Comparison of ENCODE assay signal across 25 mouse cellular contexts in the genomic region with DNA sequence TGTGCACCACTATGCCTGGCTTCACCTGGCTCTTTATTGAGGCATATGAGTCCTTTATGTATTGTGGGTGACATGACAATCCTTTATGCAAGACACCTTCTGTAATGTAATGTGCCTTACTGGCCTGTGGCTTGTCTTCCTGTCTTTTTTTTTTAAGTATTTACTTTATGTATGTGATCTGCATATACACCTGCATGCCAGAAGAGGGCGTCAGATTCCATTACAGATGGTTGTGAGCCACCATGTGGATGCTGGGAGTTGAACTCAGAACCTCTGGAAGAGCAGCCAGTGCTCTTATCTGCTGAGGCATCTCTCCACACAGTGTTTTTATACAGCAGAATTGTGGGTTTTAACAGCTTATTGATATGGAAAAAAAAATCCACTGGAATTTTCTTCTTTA. TPM values are rescaled to one million over a fixed set of nuclear protein-coding genes. Genes with fewer than 3 reads are reported as not detected.
A peak's percentile ranks its signal among the peaks of the same experiment; 100 is the strongest.
DNase-seq lines count a peak whose midpoint lies in the region; ATAC-seq and TF ChIP-seq lines count a peak whose summit lies in the region.
"Had no signal": no experiment of that assay in that cellular context is flagged by ENCODE, and none has a peak within 500 bp of the region (broad histone marks: within the 10 kb centered on the region; RNA-seq: fewer than 3 reads in every experiment).

No protein-coding gene starts in this region.

- H3K27ac ChIP-seq in hindbrain, postnatal 0 days = no peak overlapping the region
- no peak overlapping the region for H3K27ac ChIP-seq in hindbrain, embryonic 14.5 days
- no peak overlapping the region for H3K27ac ChIP-seq in lung, postnatal 0 days (ENCODE audit: low read length)
- H3K27ac ChIP-seq: embryonic facial prominence, embryonic 12.5 days; embryonic facial prominence, embryonic 15.5 days; gastrocnemius, adult 2 months; heart, embryonic 15.5 days; hindbrain, embryonic 10.5 days; hindbrain, embryonic 13.5 days had no signal

- no peaks in the 10 kb centered on the region for H3K27me3 ChIP-seq in hindbrain, postnatal 0 days (ENCODE audit: insufficient read depth, low read length)
- H3K27me3 ChIP-seq in hindbrain, embryonic 14.5 days (ENCODE audit: control insufficient read depth, insufficient read depth, low read length) = no peaks in the 10 kb centered on the region
- no peaks in the 10 kb centered on the region for H3K27me3 ChIP-seq in lung, postnatal 0 days (replicated peaks; ENCODE audit: insufficient read depth, low read length)
- H3K27me3 ChIP-seq: embryonic facial prominence, embryonic 12.5 days; embryonic facial prominence, embryonic 15.5 days; hindbrain, embryonic 13.5 days had no signal

- no peak overlapping the region for H3K4me3 ChIP-seq in hindbrain, postnatal 0 days (ENCODE audit: low read length)
- no peak overlapping the region for H3K4me3 ChIP-seq in hindbrain, embryonic 14.5 days (replicated peaks; ENCODE audit: low read length)
- H3K4me3 ChIP-seq in lung, postnatal 0 days (ENCODE audit: low read depth, low read length) = no peak overlapping the region
- H3K4me3 ChIP-seq: embryonic facial prominence, embryonic 12.5 days; embryonic facial prominence, embryonic 15.5 days; gastrocnemius, adult 2 months; heart, embryonic 12.5 days; heart, embryonic 15.5 days; hindbrain, embryonic 10.5 days; hindbrain, embryonic 13.5 days had no signal

- WGBS in hindbrain, postnatal 0 days = 65% methylated on average over 1 of the region's 1 CpGs
- WGBS in hindbrain, embryonic 14.5 days = 68% methylated on average over 1 of the region's 1 CpGs
- 53% methylated on average over 1 of the region's 1 CpGs for WGBS in lung, postnatal 0 days

- H3K4me1 ChIP-seq in hindbrain, postnatal 0 days (ENCODE audit: insufficient read depth, low read length) = peaks cover 6% of the 10 kb centered on the region
- H3K4me1 ChIP-seq in hindbrain, embryonic 14.5 days (replicated peaks; ENCODE audit: control insufficient read depth, insufficient read depth, low read length) = peaks cover 30% of the 10 kb centered on the region
- H3K4me1 ChIP-seq in lung, postnatal 0 days (ENCODE audit: insufficient read depth, low read depth, low read length) = no peaks in the 10 kb centered on the region

- no peak for TF ChIP-seq EP300 in lung, postnatal 0 days (IDR thresholded peaks at IDR 0.05)

- no peaks in the 10 kb centered on the region for H3K9me3 ChIP-seq in hindbrain, postnatal 0 days (ENCODE audit: low read length)
- H3K9me3 ChIP-seq in hindbrain, embryonic 14.5 days (ENCODE audit: control insufficient read depth, low read length) = no peaks in the 10 kb centered on the region
- H3K9me3 ChIP-seq in lung, postnatal 0 days (ENCODE audit: low read length) = no peaks in the 10 kb centered on the region
- H3K9me3 ChIP-seq: embryonic facial prominence, embryonic 12.5 days; embryonic facial prominence, embryonic 15.5 days; heart, embryonic 15.5 days; hindbrain, embryonic 13.5 days had no signal

- no peaks in the 10 kb centered on the region for H3K36me3 ChIP-seq in hindbrain, postnatal 0 days (ENCODE audit: insufficient read depth, low read length)
- no peaks in the 10 kb centered on the region for H3K36me3 ChIP-seq in hindbrain, embryonic 14.5 days (replicated peaks; ENCODE audit: control insufficient read depth, insufficient read depth)
- no peaks in the 10 kb centered on the region for H3K36me3 ChIP-seq in lung, postnatal 0 days (ENCODE audit: insufficient read depth, low read length)
- H3K36me3 ChIP-seq: embryonic facial prominence, embryonic 12.5 days; embryonic facial prominence, embryonic 15.5 days; heart, embryonic 12.5 days; heart, embryonic 15.5 days; hindbrain, embryonic 13.5 days had no signal

- DNase-seq in hindbrain, postnatal 0 days (ENCODE audit: low spot score) = no peak
- DNase-seq in hindbrain, embryonic 14.5 days (ENCODE audit: low spot score) = no peak
- no peak for DNase-seq in lung, postnatal 0 days (ENCODE audit: low spot score)
- DNase-seq in lung, postnatal 25 days (ENCODE audit: low spot score) = no peak
- DNase-seq in R1 (ENCODE audit: low read depth, low spot score) = peak; percentile 52
- DNase-seq in neural tube, embryonic 10.5 days (ENCODE audit: extremely low spot score, low spot score) = no peak
- DNase-seq in cerebellum, adult 18-20 months = no peak
- DNase-seq: adrenal gland, postnatal 10 days; adrenal gland, postnatal 36 days; cerebellum, adult 2 months; cerebellum, adult 9-11 months; cerebellum, postnatal 25 days; forebrain, postnatal 0 days; gastrocnemius, adult 2 months; gastrocnemius, postnatal 14 days; heart, adult 11 months; heart, postnatal 10 days; heart, postnatal 36 days had no signal

- no peak overlapping the region for H3K4me2 ChIP-seq in hindbrain, postnatal 0 days (ENCODE audit: low read depth, low read length)
- no peak overlapping the region for H3K4me2 ChIP-seq in hindbrain, embryonic 14.5 days (replicated peaks)
- H3K4me2 ChIP-seq in lung, postnatal 0 days (replicated peaks; ENCODE audit: low read depth, low read length) = no peak overlapping the region
- H3K4me2 ChIP-seq: embryonic facial prominence, embryonic 12.5 days; embryonic facial prominence, embryonic 15.5 days; heart, embryonic 12.5 days; heart, embryonic 15.5 days; hindbrain, embryonic 13.5 days had no signal

- ATAC-seq in hindbrain, postnatal 0 days = no peak
- ATAC-seq in hindbrain, embryonic 14.5 days (ENCODE audit: low FRiP score) = no peak
- ATAC-seq in lung, postnatal 0 days = no peak
- ATAC-seq: forebrain, embryonic 14.5 days; forebrain, postnatal 0 days had no signal

- H3K9ac ChIP-seq in hindbrain, postnatal 0 days (replicated peaks; ENCODE audit: low read length) = no peak overlapping the region
- H3K9ac ChIP-seq in hindbrain, embryonic 14.5 days = no peak overlapping the region
- H3K9ac ChIP-seq in lung, postnatal 0 days (replicated peaks; ENCODE audit: low read depth) = no peak overlapping the region
- H3K9ac ChIP-seq: embryonic facial prominence, embryonic 12.5 days; embryonic facial prominence, embryonic 15.5 days; forebrain, postnatal 0 days; heart, embryonic 12.5 days; heart, embryonic 15.5 days; hindbrain, embryonic 13.5 days had no signal

- TF ChIP-seq CTCF in hindbrain, postnatal 0 days (IDR thresholded peaks at IDR 0.05; ENCODE audit: low read depth) = peak; percentile 32; the same call in 1 of the 2 replicates
- TF ChIP-seq CTCF in lung, postnatal 0 days (IDR thresholded peaks at IDR 0.05) = 0 out of 2 replicates have a peak, but pooled peaks have one; percentile 6

RNA-seq across cellular contexts. Expression of gene Clstn1, which starts 17.6 kb away (rescaled TPM):
- 590 and 603 TPM in 2 replicates for total RNA-seq in hindbrain, postnatal 0 days (2014; rRNA removed)
- polyA plus RNA-seq in hindbrain, postnatal 0 days (2015; fragmentation: Nextera tagmentation; extraction: Ambion mirVana) = 193 and 206 TPM in 2 replicates
- 147 and 154 TPM in 2 replicates for polyA plus RNA-seq in hindbrain, embryonic 14.5 days (2014; fragmentation: Nextera tagmentation; extraction: Ambion mirVana)
- 43.6 and 48.7 TPM in 2 replicates for polyA plus RNA-seq in lung, postnatal 0 days (2015; fragmentation: Nextera tagmentation; extraction: Ambion mirVana)
